Mouse (Mus musculus): Measurements from ENCODE around the gene Ssr2.
"Not testable (repeated sequence)": the region's sequence is repeated elsewhere in the genome, so short reads cannot be mapped to it uniquely, and the experiment has no call there.

Gene Ssr2

GRCm38 (mm10) chr3:88567892-88568291, 7.8 kb upstream of the Ssr2 start:
- no peak for DNase-seq

GRCm38 (mm10) chr3:88568615-88569014, 7.1 kb upstream of the Ssr2 start:
- DNase-seq = no peak

GRCm38 (mm10) chr3:88569093-88569492, 6.6 kb upstream of the Ssr2 start:
- DNase-seq = no peak

GRCm38 (mm10) chr3:88569694-88570093, 6.0 kb upstream of the Ssr2 start:
- no peak for DNase-seq

- DNase-seq = no peak
These were observed 5.3 kb upstream of the Ssr2 start for GRCm38 (mm10) chr3:88570341-88570740.

GRCm38 (mm10) chr3:88571856-88572255, 3.8 kb upstream of the Ssr2 start:
- no peak for DNase-seq

- no peak for DNase-seq
These were observed 2.8 kb upstream of the Ssr2 start for GRCm38 (mm10) chr3:88572835-88573234.

GRCm38 (mm10) chr3:88573810-88574209, 1.9 kb upstream of the Ssr2 start:
- DNase-seq = no peak

- DNase-seq = not testable (repeated sequence)
These were observed 2.2 kb downstream of the Ssr2 start for GRCm38 (mm10) chr3:88577846-88578245.

GRCm38 (mm10) chr3:88578498-88579424, 3.1 kb downstream of the Ssr2 start:
- no peak for DNase-seq

GRCm38 (mm10) chr3:88579454-88580117, 3.9 kb downstream of the Ssr2 start:
- DNase-seq = peak; percentile 77

- no peak for DNase-seq
These were observed 10.1 kb downstream of the Ssr2 start for GRCm38 (mm10) chr3:88585769-88586168.

- DNase-seq = no peak
These were observed 11.0 kb downstream of the Ssr2 start for GRCm38 (mm10) chr3:88586640-88587039.

GRCm38 (mm10) chr3:88590246-88590645, 14.6 kb downstream of the Ssr2 start:
- no peak for DNase-seq

- DNase-seq = no peak
These were observed 15.4 kb downstream of the Ssr2 start for GRCm38 (mm10) chr3:88591044-88591443.

- peak; percentile 60 for DNase-seq
These were observed 16.5 kb downstream of the Ssr2 start for GRCm38 (mm10) chr3:88591950-88592731.

- DNase-seq = no peak
These were observed 17.4 kb downstream of the Ssr2 start for GRCm38 (mm10) chr3:88592942-88593576.

- DNase-seq = peak; percentile 47
These were observed 18.4 kb downstream of the Ssr2 start for GRCm38 (mm10) chr3:88593893-88594580.

GRCm38 (mm10) chr3:88596547-88596946, 20.9 kb downstream of the Ssr2 start:
- DNase-seq = not testable (repeated sequence)

- DNase-seq = no peak
These were observed 26.8 kb downstream of the Ssr2 start for GRCm38 (mm10) chr3:88602466-88602865.

GRCm38 (mm10) chr3:88603714-88604161, 28.1 kb downstream of the Ssr2 start:
- DNase-seq = peak; percentile 88

GRCm38 (mm10) chr3:88604863-88605262, 29.2 kb downstream of the Ssr2 start:
- no peak for DNase-seq

All from kidney, adult 11 months (tissue).